Mouse (Mus musculus) embryo, embryonic 9.5 days (tissue): ENCODE data around the gene Mrpl33.
"Not testable (repeated sequence)": the region's sequence is repeated elsewhere in the genome, so short reads cannot be mapped to it uniquely, and the experiment has no call there.

ENCODE experiments used
- DNase-seq: peaks from one replicate; pipeline ENCODE4 v3.0.0-alpha.2; 2017; ENCODE audit errors: extremely low spot score

The Mrpl33 gene

DNA sequence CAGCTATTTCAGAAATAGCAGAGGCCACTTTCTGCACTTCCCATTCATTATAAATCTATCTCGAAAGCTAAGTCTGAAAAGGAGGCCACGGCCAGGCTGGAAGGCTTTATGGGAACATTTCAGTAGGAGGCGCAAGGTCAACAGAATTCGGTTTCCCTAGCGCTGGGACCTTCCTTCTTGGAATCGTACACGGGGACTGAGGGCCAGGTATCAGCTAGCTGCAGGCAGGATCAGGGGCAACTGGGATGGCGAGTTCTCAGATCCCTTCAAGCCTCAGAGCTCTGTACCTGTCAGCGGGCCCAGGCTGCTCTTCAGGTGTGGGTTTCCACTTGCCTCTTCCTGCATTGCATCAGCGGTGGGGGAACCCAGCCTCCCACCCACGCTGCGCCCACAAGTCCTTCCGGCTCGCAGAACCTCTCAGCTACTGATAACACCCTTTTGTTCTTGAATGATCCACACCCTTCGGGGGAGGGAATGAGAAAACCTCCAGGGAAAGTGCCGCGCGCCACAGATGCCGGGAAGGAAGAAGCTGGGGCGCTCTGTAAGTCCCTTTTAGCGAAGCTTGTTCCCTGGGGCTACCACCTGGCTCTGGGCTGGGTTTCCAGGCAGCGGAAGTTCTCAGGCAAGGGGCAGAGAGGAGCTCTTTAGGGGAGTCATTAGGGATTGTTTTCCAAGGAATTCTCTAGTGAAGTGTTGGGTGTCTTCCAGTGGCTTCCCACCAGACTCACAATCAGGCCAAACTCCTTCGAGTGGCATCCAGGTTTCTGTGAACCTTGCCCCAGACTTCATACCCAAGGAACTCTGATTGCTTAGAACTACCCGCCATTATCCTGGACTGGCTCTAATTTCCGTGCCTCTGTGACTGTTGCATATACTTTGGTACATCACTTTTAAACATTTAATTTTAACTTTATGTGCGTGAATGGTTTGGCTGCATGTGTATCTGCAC lies at the start of gene Mrpl33:
Gene Mrpl33 (plus strand): TSS at position 455 of the 949 bp plus-strand sequence.
- DNase-seq: peak; percentile 47

DNA sequence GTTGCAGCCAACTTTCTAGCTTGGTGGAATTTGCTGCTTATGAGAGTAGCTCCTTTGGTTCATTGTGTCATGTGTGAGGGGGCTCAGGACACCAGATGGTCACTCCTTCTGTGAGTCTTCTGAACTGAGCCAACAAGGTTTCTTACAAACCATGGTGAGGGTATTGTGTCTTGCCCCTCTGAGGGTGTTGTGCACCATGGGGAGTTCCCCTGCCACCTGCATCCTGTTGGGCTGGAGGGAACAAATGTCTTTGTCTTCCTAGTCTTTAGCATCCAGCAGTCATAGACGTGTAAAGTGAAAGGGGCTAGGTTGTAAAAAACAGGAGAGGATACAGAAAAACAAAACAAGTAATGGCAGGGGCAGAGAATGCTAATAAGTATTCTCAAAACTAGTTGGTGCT lies 37.3 kb upstream of the Mrpl33 start:
- no peak for DNase-seq

DNA sequence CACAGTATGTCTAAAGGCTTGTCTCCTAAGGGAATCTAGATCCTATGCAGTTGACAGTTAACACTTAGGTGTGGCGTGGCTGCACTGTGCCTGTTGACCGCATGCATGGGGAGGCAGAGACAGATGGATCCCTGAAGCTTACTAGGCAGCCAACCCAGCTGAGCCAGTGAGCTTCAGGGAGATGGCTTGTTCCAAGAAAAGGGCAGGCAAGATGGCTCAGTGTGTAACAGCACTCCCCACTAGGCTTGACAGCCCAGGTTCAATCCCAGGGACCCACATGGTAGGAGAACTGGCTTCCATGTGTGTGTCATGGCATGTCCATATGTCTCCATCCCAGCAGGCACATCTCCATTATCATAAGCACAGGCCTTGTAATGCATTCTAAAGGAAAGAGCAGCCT lies 36.4 kb upstream of the Mrpl33 start:
- no peak for DNase-seq

DNA sequence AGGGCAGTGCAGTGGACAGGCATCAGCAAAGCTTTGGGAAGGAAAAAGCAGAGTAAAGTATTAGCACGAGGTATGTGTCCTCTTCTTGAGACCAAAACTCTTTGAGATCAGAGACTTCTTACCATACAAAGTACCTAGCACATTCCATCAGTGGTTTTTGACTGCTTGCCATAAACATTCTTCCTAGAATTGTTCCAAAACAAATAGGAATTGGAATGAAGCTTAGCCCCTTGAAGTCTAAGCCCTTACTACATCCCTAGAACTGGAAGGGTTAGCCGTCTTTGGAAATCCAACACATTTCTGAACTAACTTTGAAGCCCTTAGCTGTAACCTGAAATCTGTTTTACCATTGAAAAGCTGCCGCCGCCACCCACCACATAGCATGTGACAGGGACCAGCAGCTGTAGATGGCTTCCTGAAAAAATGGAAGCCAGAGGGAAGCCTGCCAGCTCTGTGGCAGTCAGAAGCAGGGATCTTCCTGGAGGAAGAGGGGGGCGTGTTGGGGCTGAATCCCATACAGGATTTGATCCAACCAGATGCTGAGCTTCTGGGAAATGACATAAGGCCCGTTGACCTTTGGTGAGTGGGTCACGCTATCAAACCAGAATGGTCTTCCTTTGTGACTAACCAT lies 34.6 kb upstream of the Mrpl33 start:
- no peak for DNase-seq

DNA sequence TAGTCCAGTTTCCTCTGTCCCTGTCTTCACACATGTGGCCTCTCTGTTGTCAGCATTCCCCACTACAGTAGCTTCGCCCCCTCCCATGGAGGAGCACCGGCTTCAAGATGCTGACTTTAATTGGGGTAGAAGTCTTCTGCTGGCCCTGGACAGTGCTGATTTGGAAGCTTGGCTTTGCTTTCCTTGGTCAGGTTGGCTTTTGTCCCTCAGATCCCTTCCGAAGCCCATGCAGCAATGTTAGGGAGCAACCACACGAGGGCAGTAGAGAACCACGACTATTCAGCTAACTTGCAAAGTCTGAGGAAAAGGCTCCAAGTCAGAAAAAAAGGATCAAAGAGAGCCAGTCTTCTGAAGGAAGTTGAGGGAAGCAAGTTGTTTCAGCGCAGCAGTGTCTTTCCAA lies 33.2 kb upstream of the Mrpl33 start:
- DNase-seq: peak; percentile 73

DNA sequence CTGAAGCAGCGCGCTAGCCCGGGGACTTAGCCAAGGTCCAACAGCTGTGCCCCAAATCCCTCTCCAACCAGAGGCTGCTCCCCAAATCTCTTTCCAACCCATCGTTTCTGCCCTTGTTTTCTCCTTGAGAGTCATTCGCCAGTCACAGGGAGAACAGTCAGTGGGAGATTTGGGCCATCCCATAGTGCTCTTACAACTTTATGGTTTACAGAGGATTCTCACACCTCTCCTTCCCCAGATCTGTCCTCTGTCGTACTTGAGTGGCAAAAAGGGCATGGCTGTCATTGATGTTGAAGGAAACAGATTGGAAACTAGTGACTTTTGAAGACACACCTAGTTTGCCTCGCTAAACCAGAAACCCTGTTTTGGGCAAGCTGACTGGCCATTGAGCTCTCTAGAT lies 32.8 kb upstream of the Mrpl33 start:
- DNase-seq: no peak

DNA sequence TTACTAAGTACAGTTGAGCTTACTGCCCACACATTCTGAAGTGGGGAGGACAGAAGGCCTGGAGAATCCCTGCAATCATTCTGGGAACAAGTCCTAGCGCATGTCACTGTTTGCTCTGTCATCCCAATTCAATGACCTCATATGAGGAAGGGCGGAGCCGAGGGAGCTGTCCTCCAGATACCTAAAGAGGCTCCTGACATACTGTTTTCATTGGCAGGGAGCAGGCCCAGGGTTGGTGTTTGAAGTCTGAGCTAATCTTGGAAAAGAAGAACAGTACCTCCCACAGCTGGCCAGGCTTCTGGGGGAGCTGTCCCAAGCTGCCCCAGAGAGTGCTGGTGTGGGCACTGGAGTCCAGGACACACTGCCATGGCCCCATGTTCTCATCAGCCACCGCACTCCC lies 31.8 kb upstream of the Mrpl33 start:
- DNase-seq: no peak

DNA sequence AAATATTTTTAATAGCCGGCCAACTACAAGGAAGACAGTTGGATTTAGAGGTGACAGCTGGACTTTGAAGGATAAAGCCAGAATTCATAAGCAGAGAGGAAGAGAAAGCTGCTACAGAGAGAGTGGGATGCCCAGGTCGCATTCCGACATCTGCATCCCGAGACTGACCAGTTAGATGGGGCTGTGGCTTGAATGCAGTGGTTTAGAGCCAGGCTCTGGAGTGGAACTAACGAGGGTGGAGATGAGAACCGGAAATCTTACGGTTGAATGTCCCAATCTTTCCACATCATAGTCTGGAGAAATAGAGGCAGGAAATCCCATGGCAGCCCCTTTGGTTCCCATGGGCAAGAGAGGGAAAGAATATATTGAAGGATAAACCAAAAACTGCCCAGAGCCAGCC lies 30.7 kb upstream of the Mrpl33 start:
- no peak for DNase-seq

DNA sequence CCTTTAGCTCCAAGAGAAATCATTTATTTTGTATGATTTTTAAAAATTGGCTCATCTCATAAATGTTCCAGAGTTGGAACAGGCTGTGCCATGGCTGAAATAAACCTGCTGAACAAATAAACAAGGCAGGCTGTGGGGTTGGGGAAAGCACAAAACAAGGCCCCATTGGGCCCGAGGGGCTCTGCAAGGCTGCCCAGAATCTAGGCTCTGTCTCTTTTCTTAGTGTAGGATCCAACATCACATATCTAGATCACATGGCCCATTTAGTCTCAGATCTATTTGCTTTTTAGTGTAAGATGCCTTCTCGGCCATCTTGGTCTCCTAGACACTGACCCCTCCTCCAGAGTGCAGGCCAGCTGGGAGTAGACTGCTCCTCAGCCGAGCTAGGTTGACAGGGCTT lies 30.3 kb upstream of the Mrpl33 start:
- DNase-seq: no peak

DNA sequence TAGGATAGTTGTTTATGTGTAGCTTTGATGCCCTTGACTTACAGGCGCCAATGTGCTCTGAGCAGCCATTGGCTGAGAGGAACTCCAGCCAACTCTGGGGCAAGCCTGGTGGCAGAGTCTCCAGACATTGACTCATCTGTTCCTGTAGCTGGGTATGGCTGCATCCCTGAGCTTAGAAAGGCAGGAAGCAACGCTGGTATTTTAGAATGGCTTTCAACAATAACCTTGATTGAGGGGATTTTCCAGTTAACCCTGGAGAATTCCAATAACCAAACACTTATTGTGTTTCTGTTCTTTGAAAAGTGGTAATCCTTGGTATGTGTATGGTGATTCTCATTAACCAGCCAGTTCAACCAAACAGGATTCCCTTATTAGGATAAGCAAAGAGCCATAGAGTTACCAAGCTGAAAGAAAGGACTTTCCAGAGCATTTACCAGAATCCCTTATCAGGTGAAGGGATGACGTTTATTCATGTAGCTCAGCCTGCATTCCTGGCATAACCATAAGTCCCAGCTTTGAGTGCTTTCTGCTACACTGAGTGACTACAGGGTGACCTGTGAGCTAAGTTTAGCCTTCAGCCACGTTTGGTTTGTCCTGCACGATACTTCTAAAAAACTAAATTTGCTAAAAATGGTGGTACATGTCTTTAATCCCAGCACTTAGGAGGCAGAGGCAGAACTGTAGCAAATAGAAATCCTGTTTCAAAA lies 28.6 kb upstream of the Mrpl33 start:
- DNase-seq: no peak

DNA sequence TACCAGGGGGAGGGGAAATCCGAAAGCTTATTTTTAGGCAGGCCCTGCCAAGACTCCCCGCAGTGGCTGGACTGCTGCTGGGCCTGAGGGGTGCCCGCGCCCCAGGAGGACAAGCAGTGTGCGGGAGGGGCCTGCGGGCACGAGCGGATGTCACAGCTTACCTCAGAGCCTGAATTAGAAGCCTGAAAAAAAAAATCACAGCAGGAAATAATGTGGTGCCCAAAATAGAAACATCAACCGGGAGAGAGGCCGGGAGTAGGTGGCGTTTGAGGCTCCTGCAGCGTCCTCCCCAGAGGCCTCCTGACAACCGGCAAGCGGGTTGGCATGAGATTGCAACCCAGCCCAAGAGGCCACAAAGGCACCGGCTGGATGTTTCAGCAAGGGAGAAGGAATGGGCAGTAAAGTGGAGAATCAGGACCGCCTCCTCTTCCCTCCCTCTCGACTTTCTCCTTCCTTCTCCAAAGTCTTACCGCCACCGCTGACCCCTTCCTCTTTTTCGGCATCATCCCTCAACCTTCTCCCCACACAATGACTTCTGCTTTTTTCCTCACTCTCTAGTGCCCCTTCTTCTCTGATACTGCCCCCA lies 25.6 kb upstream of the Mrpl33 start:
- DNase-seq: no peak

DNA sequence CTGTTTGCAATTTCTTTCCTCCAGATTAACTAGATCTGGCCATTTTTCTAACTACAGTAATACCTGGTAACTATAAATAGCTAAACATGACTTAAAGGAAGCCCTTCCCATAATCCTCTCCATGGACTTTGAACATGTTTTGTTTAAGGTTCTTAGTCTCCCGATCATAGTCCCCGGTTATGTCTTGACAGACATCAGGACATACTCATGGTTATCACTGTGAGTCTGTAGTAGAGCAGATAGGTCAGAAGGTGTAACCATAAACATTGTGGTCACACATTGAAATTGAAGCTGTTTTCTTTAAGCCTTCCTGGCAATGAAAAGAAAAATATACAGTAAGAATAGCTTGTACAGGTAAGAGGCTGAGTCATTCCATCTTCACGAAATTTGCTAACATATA lies 23.0 kb upstream of the Mrpl33 start:
- DNase-seq: no peak

DNA sequence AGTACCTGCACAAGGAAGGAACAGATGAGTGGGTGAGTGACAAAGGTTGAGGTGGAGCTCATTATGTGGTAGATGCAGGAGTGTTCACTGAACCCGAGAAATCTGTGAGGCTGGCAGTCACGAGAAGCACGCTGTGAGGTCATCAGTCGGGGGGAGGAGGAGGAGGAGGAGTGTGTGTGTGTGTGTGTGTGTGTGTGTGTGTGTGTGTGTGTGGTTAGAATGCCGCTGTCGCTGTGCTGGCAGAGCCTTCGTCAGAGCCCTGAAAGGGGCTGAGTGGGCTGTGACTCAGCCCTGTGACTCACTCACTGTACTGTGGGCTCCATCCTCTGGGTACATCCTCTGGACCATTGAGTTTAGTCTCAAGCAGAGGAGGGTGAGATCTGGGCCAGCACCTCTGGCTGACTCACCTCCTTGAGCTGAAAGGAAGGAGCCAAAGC lies 20.2 kb upstream of the Mrpl33 start:
- no peak for DNase-seq

DNA sequence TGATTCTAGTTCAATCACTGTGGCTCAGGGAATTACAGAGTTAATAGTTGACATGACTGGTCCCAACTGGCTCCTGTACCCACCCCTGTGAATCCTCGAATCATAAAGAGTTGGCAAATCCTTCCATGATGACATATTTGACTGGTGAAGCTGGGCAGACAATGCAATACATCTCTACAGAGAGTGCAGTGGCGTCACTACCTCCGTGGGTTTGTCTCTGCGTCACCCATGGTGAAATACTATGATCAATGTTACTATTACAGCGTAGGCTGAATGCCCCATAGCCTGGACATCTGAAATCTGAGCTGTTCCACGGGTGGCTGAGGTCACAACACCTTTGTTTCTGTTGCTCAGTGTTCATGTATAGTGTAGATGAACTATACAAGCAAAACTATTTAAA lies 15.5 kb upstream of the Mrpl33 start:
- DNase-seq: no peak

DNA sequence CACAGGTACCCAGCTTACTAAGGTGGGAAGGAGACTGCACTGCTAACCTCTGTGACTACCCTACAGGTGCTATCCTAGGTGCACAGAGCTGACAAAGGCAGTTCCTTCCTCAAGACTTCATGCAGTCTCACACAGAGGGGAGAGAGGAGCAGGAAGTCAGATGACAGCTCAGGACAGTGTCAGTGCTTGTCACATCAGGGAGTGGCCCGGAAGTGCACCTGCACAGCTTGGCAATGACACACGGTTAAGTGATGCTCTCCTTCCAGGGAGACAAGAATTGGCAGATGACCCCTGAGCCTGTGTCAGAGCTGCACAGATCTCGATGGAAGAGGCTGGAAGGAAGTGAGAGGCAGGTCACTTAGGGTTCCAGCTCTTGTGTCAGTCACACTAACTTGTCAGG lies 14.8 kb upstream of the Mrpl33 start:
- no peak for DNase-seq

DNA sequence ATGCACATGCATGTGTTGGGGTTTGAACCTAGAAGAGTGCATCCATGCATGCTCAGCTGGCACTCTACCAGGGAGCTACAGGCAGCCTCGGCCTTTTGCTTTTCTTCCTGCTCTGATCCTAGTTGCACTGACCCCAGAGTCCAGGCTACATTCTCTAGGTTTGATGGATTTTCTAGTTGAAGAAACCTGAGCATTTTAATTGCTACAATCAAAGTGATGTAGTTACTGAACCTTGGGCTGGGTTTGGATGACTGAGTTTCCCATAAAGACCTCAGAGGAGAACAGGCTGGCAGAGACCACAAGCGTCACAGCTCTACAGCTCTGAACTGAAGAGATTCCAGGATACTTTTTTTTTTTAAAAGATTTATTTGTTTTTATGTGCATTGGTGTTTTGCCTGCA lies 13.5 kb upstream of the Mrpl33 start:
- DNase-seq: no peak

DNA sequence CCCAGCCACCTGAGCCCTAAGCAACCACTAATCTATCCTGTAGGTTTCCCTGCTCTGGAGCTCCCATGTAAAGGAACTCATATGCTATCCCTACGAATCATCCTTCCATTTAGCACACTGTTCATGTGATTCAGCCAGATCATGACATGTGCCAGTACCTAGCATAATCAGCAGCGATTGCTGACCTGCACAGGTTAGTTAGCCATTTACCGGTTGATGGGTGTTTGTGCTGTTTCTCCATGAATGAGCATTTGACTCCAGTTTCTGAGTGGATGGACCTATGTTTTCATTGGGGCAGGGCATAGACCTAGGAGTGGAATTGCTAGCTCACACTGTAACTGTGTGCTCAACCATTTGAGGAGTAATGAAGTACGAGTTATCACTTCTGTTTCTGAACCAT lies 11.2 kb upstream of the Mrpl33 start:
- no peak for DNase-seq

DNA sequence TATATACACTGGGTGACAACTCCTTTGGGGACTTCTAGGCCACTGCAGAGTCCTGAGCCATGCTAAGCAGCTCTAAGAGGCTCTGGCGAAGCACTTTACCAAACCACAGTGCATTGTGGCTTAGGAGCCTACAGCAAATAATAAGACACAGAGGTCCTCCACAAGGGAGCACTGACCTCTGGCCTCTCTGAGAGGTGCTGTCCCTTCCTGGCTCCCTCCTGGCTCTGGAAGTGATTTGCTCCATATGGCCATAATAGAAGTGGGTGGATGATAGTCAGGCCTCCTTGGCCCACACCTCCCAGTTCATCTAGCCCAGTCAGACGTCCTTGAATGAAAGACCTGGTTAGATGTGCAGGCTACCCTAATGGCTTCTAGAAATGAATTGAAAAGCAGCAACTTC lies 8.7 kb upstream of the Mrpl33 start:
- DNase-seq: peak; percentile 18

DNA sequence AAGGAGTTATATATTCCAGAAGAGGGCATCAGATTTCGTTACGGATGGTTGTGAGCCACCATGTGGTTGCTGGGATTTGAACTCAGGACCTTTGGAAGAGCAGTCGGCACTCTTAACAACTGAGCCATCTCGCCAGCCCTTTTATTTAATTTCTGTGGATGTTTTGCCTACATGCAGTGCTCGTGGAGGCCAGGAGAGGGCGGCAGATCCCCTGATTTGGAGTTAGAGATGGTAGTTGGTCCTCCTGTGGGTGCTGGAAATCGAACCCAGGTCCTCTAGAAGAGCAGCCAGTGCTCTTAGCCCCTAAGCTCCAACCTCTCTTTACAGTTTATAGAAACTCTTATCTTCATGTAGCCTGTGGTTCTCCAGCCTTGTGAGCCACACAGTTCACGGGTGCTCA lies 8.1 kb upstream of the Mrpl33 start:
- not testable (repeated sequence) for DNase-seq

DNA sequence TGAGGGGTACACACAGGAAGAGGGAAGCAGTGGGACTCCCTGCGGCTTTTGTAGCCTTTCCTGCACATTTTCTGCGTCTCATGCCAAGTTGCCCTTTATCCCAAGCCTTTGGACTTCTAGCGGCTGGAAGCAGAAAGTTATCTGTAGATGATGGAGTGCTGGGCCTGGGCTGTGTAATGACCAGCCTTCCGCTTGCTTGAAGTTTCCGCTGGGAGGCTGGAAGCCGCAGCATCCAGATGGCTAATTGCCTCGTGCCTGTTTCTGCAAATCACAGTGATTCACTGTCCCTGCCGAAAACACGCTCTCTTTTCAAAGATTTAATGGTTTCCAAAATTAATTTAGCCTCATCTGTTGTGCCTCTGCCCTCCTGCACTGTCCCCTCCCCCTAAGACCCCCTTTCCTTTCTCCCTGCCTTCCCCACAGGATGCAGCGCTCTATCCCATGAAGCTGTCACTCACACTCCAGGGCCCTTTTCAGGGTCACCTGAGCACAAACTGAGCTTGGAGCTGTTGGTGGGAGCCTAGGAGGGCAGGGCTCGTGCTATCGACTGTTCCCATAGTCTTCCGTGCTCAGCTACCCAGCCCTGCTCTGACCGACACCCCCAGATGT lies 6.9 kb upstream of the Mrpl33 start:
- DNase-seq: no peak

DNA sequence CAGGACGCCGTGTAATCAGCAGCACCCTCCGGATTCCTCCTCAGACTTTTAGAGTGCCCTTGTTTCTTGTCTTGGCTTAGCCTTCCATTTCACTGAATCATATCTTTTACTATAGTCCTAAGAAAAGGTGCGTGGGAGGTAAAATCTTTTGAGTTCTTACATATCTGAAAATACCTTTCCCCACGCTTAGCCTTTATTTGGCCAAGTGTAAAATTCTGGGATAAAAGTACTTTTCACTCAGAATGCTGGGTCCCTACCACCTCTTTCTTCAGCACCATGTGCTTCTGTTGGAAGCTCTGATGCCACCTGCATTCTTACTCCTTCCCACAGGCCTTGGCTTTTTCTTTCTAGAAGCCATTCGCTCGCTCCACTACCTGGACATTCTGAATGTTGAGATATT lies 5.6 kb upstream of the Mrpl33 start:
- no peak for DNase-seq

DNA sequence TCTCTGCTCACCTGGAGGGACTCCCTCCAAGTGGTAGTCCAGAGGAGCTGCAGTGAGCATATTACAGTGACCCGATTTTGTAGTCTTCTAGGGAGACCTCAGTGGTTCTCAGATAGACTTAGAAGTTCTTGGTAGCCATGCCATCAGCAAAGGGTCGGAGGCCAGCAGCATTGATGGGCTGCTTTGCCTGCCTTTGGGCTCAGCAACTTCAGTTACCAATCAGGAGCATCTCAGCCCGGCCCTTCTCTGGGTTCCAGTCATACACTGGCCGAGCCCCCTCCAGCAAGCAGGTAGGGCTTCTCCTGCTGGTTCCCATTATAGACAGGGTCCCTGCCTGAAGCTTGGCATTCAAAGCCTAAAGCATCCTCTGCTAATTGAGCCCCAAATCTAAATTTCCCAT lies 867 bp upstream of the Mrpl33 start:
- DNase-seq: no peak
